8 mouse cellular contexts compared by ENCODE assay signal in genomic region chr1:135583678-135584515, GRCm38 (mm10). TPM values are rescaled to one million over a fixed set of nuclear protein-coding genes. Genes with fewer than 3 reads are reported as not detected.
DNase-seq lines count a peak whose midpoint lies in the region; ATAC-seq and TF ChIP-seq lines count a peak whose summit lies in the region.

No protein-coding gene starts in this region.

- H3K27ac ChIP-seq in lung, embryonic 14.5 days (ENCODE audit: low read depth) = peak overlapping the region; percentile 83
- peak overlapping the region; percentile 79 for H3K27ac ChIP-seq in intestine, embryonic 15.5 days
- H3K27ac ChIP-seq in midbrain, embryonic 11.5 days (ENCODE audit: low read depth, low read length) = peak overlapping the region; percentile 42

- H3K4me2 ChIP-seq in lung, embryonic 14.5 days = peak overlapping the region; percentile 76
- peak overlapping the region; percentile 96 for H3K4me2 ChIP-seq in intestine, embryonic 15.5 days (replicated peaks)
- peak overlapping the region; percentile 92 for H3K4me2 ChIP-seq in midbrain, embryonic 11.5 days

- H3K9ac ChIP-seq in lung, embryonic 14.5 days = peak overlapping the region; percentile 52
- peak overlapping the region; percentile 64 for H3K9ac ChIP-seq in intestine, embryonic 15.5 days
- H3K9ac ChIP-seq in midbrain, embryonic 11.5 days (ENCODE audit: low read length) = peak overlapping the region; percentile 62

- H3K4me1 ChIP-seq in lung, embryonic 14.5 days (ENCODE audit: insufficient read depth) = peaks cover 24% of the 10 kb centered on the region
- H3K4me1 ChIP-seq in intestine, embryonic 15.5 days (replicated peaks) = peaks cover 43% of the 10 kb centered on the region
- peaks cover 32% of the 10 kb centered on the region for H3K4me1 ChIP-seq in midbrain, embryonic 11.5 days (ENCODE audit: control insufficient read depth, insufficient read depth, low read length)

- peak; percentile 11; the same call in 1 of the 2 replicates for ATAC-seq in lung, embryonic 14.5 days (ENCODE audit: insufficient read depth)
- 0 out of 2 replicates have a peak, but pooled peaks have one; percentile 18 for ATAC-seq in intestine, embryonic 15.5 days
- ATAC-seq in midbrain, embryonic 11.5 days (ENCODE audit: low FRiP score) = peak; percentile 14

- no peaks in the 10 kb centered on the region for H3K9me3 ChIP-seq in lung, embryonic 14.5 days (ENCODE audit: low read depth, low read length)
- H3K9me3 ChIP-seq in intestine, embryonic 15.5 days = no peaks in the 10 kb centered on the region
- no peaks in the 10 kb centered on the region for H3K9me3 ChIP-seq in midbrain, embryonic 11.5 days (ENCODE audit: control insufficient read depth, low read length)

- peak; percentile 62 for DNase-seq in lung, embryonic 14.5 days
- DNase-seq in lung, adult 18-20 months = no peak
- DNase-seq in forelimb bud, embryonic 11.5 days (ENCODE audit: low read depth, low spot score) = peak; percentile 31
- peak; percentile 98 for DNase-seq in midbrain, embryonic 11.5 days (ENCODE audit: low spot score, missing footprints)
- DNase-seq in T-cell, adult 2 months (ENCODE audit: low spot score) = no peak
- no peak for DNase-seq in Muller cell, postnatal 12 days (ENCODE audit: inconsistent ontology term)
- DNase-seq in right cerebral cortex, postnatal 36 days (ENCODE audit: low spot score in 2 of 2) = no peak

- 8% methylated on average over 21 of the region's 21 CpGs for WGBS in lung, embryonic 14.5 days
- 12% methylated on average over 21 of the region's 21 CpGs for WGBS in intestine, embryonic 15.5 days
- 1% methylated on average over 21 of the region's 21 CpGs for WGBS in midbrain, embryonic 11.5 days

- no peak for TF ChIP-seq CTCF in lung, embryonic 14.5 days (IDR thresholded peaks at IDR 0.05; ENCODE audit: low read depth)

- H3K27me3 ChIP-seq in lung, embryonic 14.5 days (ENCODE audit: insufficient read depth, low read length) = peaks cover 10% of the 10 kb centered on the region; the same call in 1 of the 2 replicates
- peaks cover 7% of the 10 kb centered on the region for H3K27me3 ChIP-seq in intestine, embryonic 15.5 days (replicated peaks)
- H3K27me3 ChIP-seq in midbrain, embryonic 11.5 days (ENCODE audit: control insufficient read depth, insufficient read depth, low read length) = no peaks in the 10 kb centered on the region

- H3K4me3 ChIP-seq in lung, embryonic 14.5 days (ENCODE audit: low read depth, low read length) = peak overlapping the region; percentile 44
- H3K4me3 ChIP-seq in intestine, embryonic 15.5 days (replicated peaks) = peak overlapping the region; percentile 62
- H3K4me3 ChIP-seq in midbrain, embryonic 11.5 days (ENCODE audit: low read depth, low read length) = peak overlapping the region; percentile 53

- no peaks in the 10 kb centered on the region; the same call in 1 of the 2 replicates for H3K36me3 ChIP-seq in lung, embryonic 14.5 days (ENCODE audit: insufficient read depth)
- H3K36me3 ChIP-seq in intestine, embryonic 15.5 days = no peaks in the 10 kb centered on the region
- no peaks in the 10 kb centered on the region for H3K36me3 ChIP-seq in midbrain, embryonic 11.5 days (ENCODE audit: control insufficient read depth, insufficient read depth, low read length)

RNA-seq across cellular contexts. Expression of gene Nav1, which starts 23.2 kb away (rescaled TPM):
- polyA plus RNA-seq in lung, embryonic 14.5 days (2014; fragmentation: Nextera tagmentation; extraction: Ambion mirVana) = 19.6 and 21.7 TPM in 2 replicates
- polyA plus RNA-seq in intestine, embryonic 15.5 days (2015; fragmentation: Nextera tagmentation; extraction: Ambion mirVana) = 11.5 and 12.5 TPM in 2 replicates
- polyA plus RNA-seq in midbrain, embryonic 11.5 days (2014; fragmentation: Nextera tagmentation; extraction: Ambion mirVana) = 10.4 and 13.3 TPM in 2 replicates

Comparison
In these comparisons a context has a peak if more than half of its experiments do, and no peak if none do; other contexts are left out.
1. DNase-seq: peak in lung, embryonic 14.5 days (single experiment), forelimb bud, embryonic 11.5 days (single experiment) and midbrain, embryonic 11.5 days (single experiment); none in lung, adult 18-20 months (0 of 2), T-cell, adult 2 months (single experiment), Muller cell, postnatal 12 days (single experiment) and right cerebral cortex, postnatal 36 days (0 of 2).
2. Peak in every context shown above with its lines, with median percentiles within 50 percentile points of each other: ATAC-seq, H3K27ac ChIP-seq, H3K4me2 ChIP-seq, H3K4me3 ChIP-seq and H3K9ac ChIP-seq.